Mouse (Mus musculus): ENCODE data around the gene Apol9a.

- TF ChIP-seq CTCF (IDR thresholded peaks at IDR 0.05; ENCODE audit: low read depth, low read length) (no peak), EP300 (IDR thresholded peaks at IDR 0.05; ENCODE audit: insufficient read depth, low read depth, low read length) (peak; percentile 95)
Observed at GRCm38 (mm10) chr15:77354848-77355551, 55.9 kb downstream of the Apol9a start.
